8 mouse cellular contexts compared by ENCODE assay signal in genomic region chr4:156185950-156186850, GRCm38 (mm10). TPM values are rescaled to one million over a fixed set of nuclear protein-coding genes. Genes with fewer than 3 reads are reported as not detected.
DNase-seq lines count a peak whose midpoint lies in the region; ATAC-seq and TF ChIP-seq lines count a peak whose summit lies in the region.

No protein-coding gene starts in this region.

- 11% methylated on average over 30 of the region's 31 CpGs for WGBS in embryonic facial prominence, embryonic 14.5 days
- 7% methylated on average over 31 of the region's 31 CpGs for WGBS in hindbrain, embryonic 11.5 days
- WGBS in liver, embryonic 11.5 days, result 13% methylated on average over 31 of the region's 31 CpGs
- 4% methylated on average over 31 of the region's 31 CpGs for WGBS in olfactory bulb, adult 2 months

- DNase-seq in layer of hippocampus, adult 11-12 months (ENCODE audit: low spot score), result peak; percentile 48
- no peak for DNase-seq in layer of hippocampus, adult 9-10 months (ENCODE audit: low spot score)
- peak; percentile 45 for DNase-seq in embryonic facial prominence, embryonic 14.5 days (ENCODE audit: low spot score)
- DNase-seq in hindbrain, embryonic 11.5 days (ENCODE audit: low spot score), result peak; percentile 78
- DNase-seq in liver, embryonic 11.5 days (ENCODE audit: low spot score), result peak; percentile 64
- DNase-seq in natural killer cell, adult 2 months (ENCODE audit: low spot score in 2 of 2), result no peak
- no peak for DNase-seq in adipocyte (ENCODE audit: low spot score)

- H3K9ac ChIP-seq in embryonic facial prominence, embryonic 14.5 days (ENCODE audit: low read depth, low read length), result peak overlapping the region; percentile 66
- H3K9ac ChIP-seq in hindbrain, embryonic 11.5 days (ENCODE audit: low read depth, low read length), result peak overlapping the region; percentile 88
- peak overlapping the region; percentile 66 for H3K9ac ChIP-seq in liver, embryonic 11.5 days (ENCODE audit: low read depth, low read length)

- H3K4me3 ChIP-seq in embryonic facial prominence, embryonic 14.5 days (ENCODE audit: low read depth, low read length), result peak overlapping the region; percentile 37
- peak overlapping the region; percentile 43 for H3K4me3 ChIP-seq in hindbrain, embryonic 11.5 days (ENCODE audit: low read depth, low read length)
- peak overlapping the region; percentile 48 for H3K4me3 ChIP-seq in liver, embryonic 11.5 days (ENCODE audit: low read depth, low read length)
- H3K4me3 ChIP-seq in olfactory bulb, adult 2 months (ENCODE audit: insufficient read depth, low read depth, low read length), result peak overlapping the region; percentile 52

- ATAC-seq in embryonic facial prominence, embryonic 14.5 days (ENCODE audit: low read depth), result peak; percentile 41
- peak; percentile 58 for ATAC-seq in hindbrain, embryonic 11.5 days (ENCODE audit: low FRiP score)
- peak; percentile 51 for ATAC-seq in liver, embryonic 11.5 days (replicated peaks; ENCODE audit: low FRiP score)

- H3K4me1 ChIP-seq in embryonic facial prominence, embryonic 14.5 days (ENCODE audit: control insufficient read depth, insufficient read depth, low read length), result peaks cover 30% of the 10 kb centered on the region
- H3K4me1 ChIP-seq in hindbrain, embryonic 11.5 days (replicated peaks; ENCODE audit: control insufficient read depth, insufficient read depth, low read length), result peaks cover 51% of the 10 kb centered on the region
- peaks cover 60% of the 10 kb centered on the region for H3K4me1 ChIP-seq in liver, embryonic 11.5 days (replicated peaks; ENCODE audit: control insufficient read depth, insufficient read depth, low read length)
- H3K4me1 ChIP-seq in olfactory bulb, adult 2 months (ENCODE audit: control insufficient read depth, insufficient read depth, low read length), result peaks cover 39% of the 10 kb centered on the region

- no peaks in the 10 kb centered on the region for H3K27me3 ChIP-seq in embryonic facial prominence, embryonic 14.5 days (replicated peaks; ENCODE audit: control insufficient read depth, insufficient read depth, low read length)
- no peaks in the 10 kb centered on the region; the same call in 1 of the 2 replicates for H3K27me3 ChIP-seq in hindbrain, embryonic 11.5 days (ENCODE audit: control insufficient read depth, insufficient read depth, low read length)
- no peaks in the 10 kb centered on the region for H3K27me3 ChIP-seq in liver, embryonic 11.5 days (replicated peaks; ENCODE audit: control insufficient read depth, insufficient read depth, low read length)

- TF ChIP-seq POLR2A in olfactory bulb, adult 2 months (IDR thresholded peaks at IDR 0.05; ENCODE audit: insufficient read depth, low read depth, low read length), result peak; percentile 59; the same call in 1 of the 2 replicates

- peak overlapping the region; percentile 54 for H3K27ac ChIP-seq in embryonic facial prominence, embryonic 14.5 days (replicated peaks; ENCODE audit: low read depth, low read length)
- H3K27ac ChIP-seq in hindbrain, embryonic 11.5 days (ENCODE audit: low read depth, low read length), result peak overlapping the region; percentile 90
- H3K27ac ChIP-seq in liver, embryonic 11.5 days (ENCODE audit: low read depth, low read length), result peak overlapping the region; percentile 38
- peak overlapping the region; percentile 78 for H3K27ac ChIP-seq in olfactory bulb, adult 2 months (ENCODE audit: insufficient read depth, low read depth, low read length)

- peak overlapping the region; percentile 61 for H3K4me2 ChIP-seq in embryonic facial prominence, embryonic 14.5 days (ENCODE audit: low read depth, low read length)
- peak overlapping the region; percentile 65 for H3K4me2 ChIP-seq in hindbrain, embryonic 11.5 days (replicated peaks; ENCODE audit: low read depth, low read length)
- H3K4me2 ChIP-seq in liver, embryonic 11.5 days, result peak overlapping the region; percentile 80

- no peak for TF ChIP-seq CTCF in olfactory bulb, adult 2 months (IDR thresholded peaks at IDR 0.05; ENCODE audit: insufficient read depth, low read depth, low read length)

- peaks cover 36% of the 10 kb centered on the region for H3K36me3 ChIP-seq in embryonic facial prominence, embryonic 14.5 days (ENCODE audit: control insufficient read depth, insufficient read depth, low read length)
- no peaks in the 10 kb centered on the region for H3K36me3 ChIP-seq in hindbrain, embryonic 11.5 days (ENCODE audit: control insufficient read depth, insufficient read depth, low read length)
- H3K36me3 ChIP-seq in liver, embryonic 11.5 days (ENCODE audit: control insufficient read depth, insufficient read depth, low read length), result 0 out of 2 replicates have a peak, but pooled peaks cover 3% of the 10 kb centered on the region

- H3K9me3 ChIP-seq in embryonic facial prominence, embryonic 14.5 days (ENCODE audit: control insufficient read depth, low read length), result no peaks in the 10 kb centered on the region
- H3K9me3 ChIP-seq in hindbrain, embryonic 11.5 days (ENCODE audit: control insufficient read depth, low read length), result no peaks in the 10 kb centered on the region
- H3K9me3 ChIP-seq in liver, embryonic 11.5 days (ENCODE audit: control insufficient read depth, low read length), result no peaks in the 10 kb centered on the region

RNA-seq across cellular contexts. Expression of gene Agrn, which starts 11.1 kb away (rescaled TPM):
- polyA plus RNA-seq in embryonic facial prominence, embryonic 14.5 days (2014; fragmentation: Nextera tagmentation; extraction: Ambion mirVana), result 68.4 and 79.1 TPM in 2 replicates
- polyA plus RNA-seq in hindbrain, embryonic 11.5 days (2014; fragmentation: Nextera tagmentation; extraction: Ambion mirVana), result 79.7 and 80.7 TPM in 2 replicates
- polyA plus RNA-seq in liver, embryonic 11.5 days (2014; fragmentation: Nextera tagmentation; extraction: Ambion mirVana), result 31.6 and 35.5 TPM in 2 replicates
- polyA plus RNA-seq in olfactory bulb, adult 2 months (2012; ENCODE audit: insufficient read depth, insufficient read length, low replicate concordance, missing spikeins), result not detected in 2 replicates

RNA-seq across cellular contexts. Expression of gene Isg15, which starts 14.4 kb away (rescaled TPM):
- polyA plus RNA-seq in embryonic facial prominence, embryonic 14.5 days (2014; fragmentation: Nextera tagmentation; extraction: Ambion mirVana), result 0.67 and 1.2 TPM in 2 replicates
- 0.54 and 1.2 TPM in 2 replicates for polyA plus RNA-seq in hindbrain, embryonic 11.5 days (2014; fragmentation: Nextera tagmentation; extraction: Ambion mirVana)
- polyA plus RNA-seq in liver, embryonic 11.5 days (2014; fragmentation: Nextera tagmentation; extraction: Ambion mirVana), result 0.47 and 0.51 TPM in 2 replicates
- not detected in 2 replicates for polyA plus RNA-seq in olfactory bulb, adult 2 months (2012; ENCODE audit: insufficient read depth, insufficient read length, low replicate concordance, missing spikeins)

RNA-seq across cellular contexts. Expression of gene AW011738, which starts 16.9 kb away (rescaled TPM):
- 0.74 and 0.79 TPM in 2 replicates for polyA plus RNA-seq in embryonic facial prominence, embryonic 14.5 days (2014; fragmentation: Nextera tagmentation; extraction: Ambion mirVana)
- polyA plus RNA-seq in hindbrain, embryonic 11.5 days (2014; fragmentation: Nextera tagmentation; extraction: Ambion mirVana), result 2.0 and 3.1 TPM in 2 replicates
- polyA plus RNA-seq in liver, embryonic 11.5 days (2014; fragmentation: Nextera tagmentation; extraction: Ambion mirVana), result 0.08 and 0.73 TPM in 2 replicates
- not detected in 2 replicates for polyA plus RNA-seq in olfactory bulb, adult 2 months (2012; ENCODE audit: insufficient read depth, insufficient read length, low replicate concordance, missing spikeins)

RNA-seq across cellular contexts. Expression of gene Perm1, which starts 29.5 kb away (rescaled TPM):
- polyA plus RNA-seq in embryonic facial prominence, embryonic 14.5 days (2014; fragmentation: Nextera tagmentation; extraction: Ambion mirVana), result 1.5 and 2.2 TPM in 2 replicates
- 1.1 and 1.4 TPM in 2 replicates for polyA plus RNA-seq in hindbrain, embryonic 11.5 days (2014; fragmentation: Nextera tagmentation; extraction: Ambion mirVana)
- 0.25 TPM in 2 replicates for polyA plus RNA-seq in liver, embryonic 11.5 days (2014; fragmentation: Nextera tagmentation; extraction: Ambion mirVana)
- polyA plus RNA-seq in olfactory bulb, adult 2 months (2012; ENCODE audit: insufficient read depth, insufficient read length, low replicate concordance, missing spikeins), result not detected in 2 replicates

RNA-seq across cellular contexts. Expression of gene Plekhn1, which starts 48.5 kb away (rescaled TPM):
- 23.9 and 25.8 TPM in 2 replicates for polyA plus RNA-seq in embryonic facial prominence, embryonic 14.5 days (2014; fragmentation: Nextera tagmentation; extraction: Ambion mirVana)
- polyA plus RNA-seq in hindbrain, embryonic 11.5 days (2014; fragmentation: Nextera tagmentation; extraction: Ambion mirVana), result 17.0 and 17.8 TPM in 2 replicates
- 9.1 and 11.8 TPM in 2 replicates for polyA plus RNA-seq in liver, embryonic 11.5 days (2014; fragmentation: Nextera tagmentation; extraction: Ambion mirVana)
- 117 TPM in 1 of 2 replicates, not detected in the other for polyA plus RNA-seq in olfactory bulb, adult 2 months (2012; ENCODE audit: insufficient read depth, insufficient read length, low replicate concordance, missing spikeins)

Comparison
In these comparisons a context has a peak if more than half of its experiments do, and no peak if none do; other contexts are left out.
1. DNase-seq: peak in layer of hippocampus, adult 11-12 months (single experiment), embryonic facial prominence, embryonic 14.5 days (single experiment), hindbrain, embryonic 11.5 days (single experiment) and liver, embryonic 11.5 days (single experiment); none in layer of hippocampus, adult 9-10 months (single experiment), natural killer cell, adult 2 months (0 of 2) and adipocyte (single experiment).
2. H3K27ac ChIP-seq: peak in every context shown above with its lines; median percentile 90 in hindbrain, embryonic 11.5 days; 78 in olfactory bulb, adult 2 months; 54 in embryonic facial prominence, embryonic 14.5 days; 38 in liver, embryonic 11.5 days.
3. Peak in every context shown above with its lines, with median percentiles within 50 percentile points of each other: ATAC-seq, H3K4me2 ChIP-seq, H3K4me3 ChIP-seq and H3K9ac ChIP-seq.